Mouse (Mus musculus) kidney, postnatal 14 days (tissue): ENCODE data around the gene Casp7.
"Not testable (repeated sequence)": the region's sequence is repeated elsewhere in the genome, so short reads cannot be mapped to it uniquely, and the experiment has no call there.

ENCODE experiments used
- DNase-seq: peaks from one replicate; pipeline ENCODE4 v3.0.0; 2022; ENCODE audit warnings: mixed read lengths

Gene Casp7

DNA sequence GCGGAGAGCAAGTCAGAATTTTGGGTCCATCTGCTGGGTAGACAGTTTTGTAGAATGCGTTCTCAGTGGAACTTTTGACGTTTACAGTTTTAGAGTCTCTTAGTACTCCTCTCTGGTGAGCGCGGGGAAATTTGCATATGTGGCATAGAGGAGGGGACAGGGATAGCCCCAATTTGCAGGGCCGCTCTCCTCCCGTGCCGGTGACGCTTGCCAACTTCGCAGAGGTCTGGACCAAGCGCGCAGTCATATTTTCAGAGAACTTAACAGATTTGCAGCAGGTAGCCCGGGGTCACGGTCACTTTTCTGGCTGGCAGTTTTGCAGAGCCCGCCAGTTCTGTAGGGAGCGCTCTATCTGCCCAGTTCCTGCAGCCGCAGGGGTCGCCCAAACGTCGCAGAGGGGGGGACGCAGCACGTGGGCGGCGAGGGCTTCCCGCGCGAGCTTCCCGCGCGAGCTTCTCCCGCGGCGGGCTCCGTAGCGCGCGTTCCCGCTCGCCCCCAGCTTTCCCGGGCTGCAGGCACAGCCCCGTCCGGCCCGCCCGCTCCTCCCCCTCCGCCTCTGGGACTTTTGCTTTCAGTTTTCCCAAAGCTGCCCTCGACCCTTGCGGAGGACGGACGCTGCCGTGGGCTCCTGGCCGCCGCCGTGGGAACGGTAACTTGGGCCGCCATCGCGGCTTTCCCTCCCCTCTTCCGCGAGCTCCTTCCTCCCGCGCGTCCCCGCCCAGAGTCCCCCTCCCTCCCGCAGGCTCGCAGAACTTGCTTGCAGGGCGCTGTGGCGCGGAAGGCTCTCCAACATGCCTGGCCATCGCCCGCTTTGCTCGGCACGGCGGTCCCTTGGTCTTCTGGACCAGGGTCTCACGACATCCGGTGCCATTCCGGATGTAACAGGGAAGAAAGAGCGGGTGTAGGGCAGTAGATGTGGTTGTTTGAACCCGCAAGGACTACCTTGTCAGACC lies at the start of gene Casp7:
Casp7 (plus strand) TSS at position 461 of the 953 bp plus-strand sequence.
- peak; percentile 82 for DNase-seq

DNA sequence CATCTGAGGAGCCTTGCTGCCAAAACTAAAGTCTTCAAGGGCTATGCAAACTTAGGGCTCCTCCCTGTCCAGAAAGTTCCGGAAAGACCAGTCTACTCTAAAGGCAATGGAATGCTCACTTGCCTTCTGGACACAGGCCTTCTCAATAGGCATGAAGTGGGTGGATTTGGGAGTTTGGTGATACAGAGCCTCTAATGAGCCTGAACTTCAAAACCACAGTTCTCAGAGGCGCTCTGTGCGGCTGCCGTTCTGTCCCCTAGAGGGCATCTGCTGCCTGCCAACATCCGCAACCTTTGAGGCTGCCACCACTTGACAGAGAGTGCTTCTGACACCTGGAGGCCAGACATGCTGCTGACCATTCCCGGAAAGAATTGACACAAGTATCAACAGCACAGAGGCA lies 47.6 kb upstream of the Casp7 start:
- peak; percentile 32 for DNase-seq

- DNase-seq, result no peak
These were observed 43.2 kb upstream of the Casp7 start for GRCm38 (mm10) chr19:56353689-56354088.

GRCm38 (mm10) chr19:56355201-56355600 lies 41.7 kb upstream of the Casp7 start:
- DNase-seq, result no peak

DNA sequence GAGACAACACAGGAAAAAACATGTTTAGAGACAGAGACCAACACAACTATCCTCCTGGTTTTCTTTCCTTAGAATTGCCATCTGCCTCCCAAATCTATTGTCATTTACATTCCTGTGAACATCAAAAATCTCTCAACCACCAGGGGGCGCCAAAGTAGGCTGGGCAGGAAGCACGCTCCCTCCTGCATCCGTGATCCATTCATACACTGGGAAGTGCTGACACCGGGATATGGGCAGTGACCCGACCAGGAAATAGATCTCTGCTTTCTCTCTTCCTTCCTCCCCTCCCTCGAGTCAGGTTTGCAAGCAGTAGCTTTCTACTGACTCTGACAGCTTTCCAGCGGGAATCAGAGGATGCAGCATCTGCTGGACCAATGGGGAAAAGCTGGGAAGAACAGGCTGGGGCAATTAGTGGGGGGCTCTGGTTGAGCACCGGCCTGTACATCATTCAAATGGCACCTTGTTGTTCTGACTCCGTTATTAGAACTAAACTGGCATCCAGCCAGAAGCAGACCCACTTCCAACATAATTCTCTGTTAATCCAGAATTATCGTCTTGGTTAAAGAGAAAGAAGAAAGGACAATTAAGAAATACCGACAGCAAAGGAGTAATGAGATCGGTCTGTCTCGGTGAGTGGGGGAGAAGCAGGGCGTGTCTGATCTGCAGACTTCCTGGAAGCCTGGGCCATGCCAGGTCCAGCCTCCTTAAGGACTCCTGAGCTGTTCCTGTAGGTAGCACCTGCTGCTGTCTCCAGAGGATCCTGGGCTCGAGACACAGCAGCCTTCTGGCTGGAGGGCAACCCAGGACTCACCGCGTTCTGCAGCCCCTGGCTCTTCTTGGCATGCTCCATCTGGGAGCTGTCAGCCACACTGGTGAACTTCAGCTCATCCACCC lies 40.2 kb upstream of the Casp7 start:
- peak; percentile 77 for DNase-seq

GRCm38 (mm10) chr19:56357374-56357708 lies 39.6 kb upstream of the Casp7 start:
- not testable (repeated sequence) for DNase-seq

DNA sequence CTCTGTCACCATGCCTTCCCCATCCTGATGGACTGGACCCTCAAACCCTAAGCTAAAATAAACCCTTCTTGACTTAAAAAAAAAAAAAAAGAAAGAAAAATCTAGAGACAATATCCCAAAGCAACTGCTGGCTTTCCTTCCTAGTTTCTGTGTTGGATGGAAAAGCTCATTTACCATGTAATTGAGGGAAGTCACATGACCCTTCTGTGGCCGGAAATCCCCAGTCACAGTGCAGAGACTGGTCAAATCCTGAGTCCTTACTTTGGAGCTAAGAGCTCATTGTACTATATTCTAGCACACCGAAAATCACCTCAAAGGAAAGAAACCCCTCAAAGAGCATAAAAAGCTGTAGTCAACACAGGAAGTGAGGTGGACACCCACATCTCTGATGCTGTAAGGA lies 38.0 kb upstream of the Casp7 start:
- no peak for DNase-seq

DNA sequence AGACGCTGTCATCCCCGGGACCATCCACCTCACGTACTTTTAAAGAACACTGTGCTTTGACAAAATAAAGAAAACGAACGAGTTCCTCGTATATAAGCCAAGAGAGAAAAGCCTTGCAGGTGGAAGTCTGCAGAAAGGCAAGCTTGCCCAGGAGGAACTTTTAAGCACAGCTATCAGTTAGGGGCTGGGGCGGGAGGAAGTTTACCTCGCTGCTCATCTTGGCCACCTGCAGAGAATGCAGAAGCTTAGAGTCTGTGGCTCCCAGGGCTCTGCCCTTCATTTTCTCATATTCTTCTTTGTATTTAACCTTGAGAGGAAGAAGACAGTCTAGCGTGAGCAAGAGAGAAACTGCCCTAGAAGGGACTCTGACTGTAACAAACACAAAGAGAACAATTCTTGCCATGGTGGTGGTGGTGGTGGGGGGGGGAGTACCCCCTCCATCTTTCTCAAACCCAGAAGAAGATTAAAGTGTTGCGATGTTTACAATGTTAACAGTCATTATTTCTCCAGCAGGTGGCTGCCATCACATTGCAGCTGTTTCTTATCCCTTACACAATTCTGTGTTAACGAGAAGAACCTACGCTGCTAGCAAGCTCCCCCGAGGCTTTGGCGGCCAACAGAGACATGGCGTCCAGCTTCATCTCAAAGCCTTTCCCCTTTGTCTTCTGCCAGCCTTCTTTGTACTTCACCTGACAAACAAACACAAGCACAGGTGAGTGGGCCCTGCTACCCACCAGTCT lies 33.0 kb upstream of the Casp7 start:
- peak; percentile 18 for DNase-seq

DNA sequence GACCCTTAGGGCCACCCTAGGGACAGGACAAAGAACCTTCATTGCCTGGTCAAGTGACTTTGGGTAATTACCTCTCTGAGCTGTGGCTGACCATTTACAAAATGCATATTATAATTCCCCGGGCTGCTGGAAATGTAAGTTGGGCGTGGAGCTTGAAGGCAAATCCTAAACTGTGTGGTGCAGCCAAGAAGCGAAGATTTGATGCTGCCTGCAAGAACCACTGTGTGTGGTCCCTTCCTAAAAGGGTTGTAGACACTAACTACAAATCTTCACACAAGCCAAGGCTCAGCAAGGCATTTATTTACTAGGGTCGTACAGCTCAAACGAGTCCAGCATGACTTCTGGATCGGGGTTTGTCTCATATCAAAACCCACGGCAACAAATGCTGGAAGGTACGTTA lies 32.4 kb upstream of the Casp7 start:
- no peak for DNase-seq

GRCm38 (mm10) chr19:56366168-56366567 lies 30.8 kb upstream of the Casp7 start:
- no peak for DNase-seq

DNA sequence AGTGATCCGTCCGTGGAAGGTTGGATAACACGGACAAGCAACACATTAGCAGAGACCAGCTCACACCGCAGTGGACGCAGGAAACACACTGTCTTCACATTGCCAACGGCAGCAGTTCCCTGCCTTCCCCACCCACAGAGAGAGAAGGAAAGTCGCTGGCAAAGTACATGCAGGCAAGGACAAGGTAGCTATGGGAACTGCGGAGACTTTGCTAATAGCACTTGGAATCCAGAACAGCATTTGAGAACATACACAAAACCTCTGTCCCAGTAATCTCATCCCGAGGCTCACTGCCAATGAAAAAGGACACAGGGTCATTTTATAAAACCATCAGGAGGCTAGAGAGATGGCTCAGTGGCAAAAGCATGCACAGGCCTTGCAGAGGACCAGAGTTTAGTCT lies 30.3 kb upstream of the Casp7 start:
- no peak for DNase-seq

- DNase-seq, result no peak
These were observed 29.2 kb upstream of the Casp7 start for GRCm38 (mm10) chr19:56367778-56368177.

DNA sequence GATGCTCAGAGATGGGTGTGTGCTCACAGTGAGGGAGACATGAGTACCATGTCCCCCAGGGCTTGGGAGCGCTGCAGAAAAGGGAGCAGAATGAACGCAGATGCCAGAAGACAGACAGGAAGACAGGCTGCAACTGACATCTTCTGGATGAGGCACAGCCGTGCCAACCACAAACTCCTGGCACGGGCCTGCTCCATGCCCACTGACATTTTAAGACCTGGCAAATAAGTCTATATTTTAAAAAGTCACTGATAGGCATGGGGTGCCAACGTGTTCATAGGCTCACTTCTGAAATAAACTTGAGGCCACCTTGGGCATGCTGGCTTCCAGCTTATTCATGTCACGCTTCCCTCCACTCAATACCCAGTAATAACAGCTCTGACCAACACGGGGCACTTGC lies 28.0 kb upstream of the Casp7 start:
- no peak for DNase-seq

DNA sequence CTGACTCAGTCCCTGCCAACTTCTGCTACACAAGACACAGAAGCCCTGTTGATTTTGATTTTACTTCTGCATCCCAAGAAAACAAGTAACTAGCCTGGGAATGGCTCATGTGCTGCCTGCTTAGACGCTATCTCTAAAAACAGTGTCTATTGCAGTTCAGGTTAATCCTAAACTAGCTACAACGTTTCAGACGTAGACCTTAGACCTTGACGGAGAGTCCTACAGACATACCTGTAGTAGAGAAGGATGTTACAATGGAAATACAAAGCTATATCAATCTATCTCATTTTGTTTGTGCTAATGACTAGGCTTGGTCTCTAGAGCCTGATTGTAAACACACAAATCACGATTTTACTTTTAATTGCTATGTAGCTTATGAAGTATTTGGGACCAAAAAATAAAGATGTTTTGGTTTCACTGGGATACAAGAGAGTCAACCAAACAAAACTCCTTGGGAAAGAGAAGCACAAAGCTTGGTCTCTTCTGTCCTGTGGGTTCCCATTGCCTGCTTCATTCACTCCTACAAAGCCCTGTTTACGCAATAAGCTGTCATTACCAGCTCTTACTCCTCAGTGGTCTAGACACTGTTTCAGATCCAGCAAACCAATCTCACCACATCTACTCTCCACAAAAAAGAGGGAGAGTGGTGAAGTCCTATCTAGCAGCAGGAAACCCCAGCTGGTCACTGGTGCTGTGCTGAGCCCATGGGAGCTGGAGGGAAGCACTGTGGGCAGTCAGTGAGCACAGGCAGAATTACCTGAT lies 26.4 kb upstream of the Casp7 start:
- DNase-seq, result no peak

DNA sequence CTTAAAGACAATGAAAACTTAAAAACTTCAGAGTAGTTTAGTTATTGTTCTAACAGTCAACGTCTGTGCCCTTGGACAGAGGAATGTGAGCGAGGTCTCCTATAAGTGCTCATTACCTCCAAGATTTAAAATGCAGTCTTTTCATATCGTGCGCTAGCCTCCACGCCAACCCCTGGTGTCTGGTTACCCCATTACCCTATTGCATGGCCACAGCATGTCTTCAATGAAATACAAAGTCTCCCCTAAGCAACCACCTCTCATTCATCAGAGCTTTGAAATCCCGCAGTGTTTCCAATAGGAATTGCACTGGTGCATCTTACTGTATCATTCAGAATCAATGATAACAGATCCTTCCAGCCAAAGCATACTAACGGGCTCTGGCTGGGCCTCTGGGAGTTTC lies 24.7 kb upstream of the Casp7 start:
- DNase-seq, result no peak

DNA sequence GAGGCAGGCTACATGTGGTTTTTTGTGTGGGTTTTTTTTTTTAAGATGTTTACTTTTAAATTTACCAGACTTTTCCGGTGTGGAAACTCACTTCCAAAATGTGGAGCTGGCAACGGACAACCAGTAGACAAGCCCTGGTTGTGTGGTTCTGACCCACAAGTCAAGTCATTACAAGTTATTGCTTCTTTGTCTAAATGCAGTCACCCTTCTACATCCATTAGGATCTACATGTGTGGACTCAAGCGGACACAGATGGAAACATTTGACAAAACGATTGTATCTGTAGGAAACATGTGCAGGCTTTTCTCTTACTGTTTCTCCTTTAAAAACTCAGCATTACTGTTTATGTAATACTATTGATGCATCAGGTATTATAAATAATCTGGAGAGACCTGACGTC lies 23.7 kb upstream of the Casp7 start:
- DNase-seq, result no peak

DNA sequence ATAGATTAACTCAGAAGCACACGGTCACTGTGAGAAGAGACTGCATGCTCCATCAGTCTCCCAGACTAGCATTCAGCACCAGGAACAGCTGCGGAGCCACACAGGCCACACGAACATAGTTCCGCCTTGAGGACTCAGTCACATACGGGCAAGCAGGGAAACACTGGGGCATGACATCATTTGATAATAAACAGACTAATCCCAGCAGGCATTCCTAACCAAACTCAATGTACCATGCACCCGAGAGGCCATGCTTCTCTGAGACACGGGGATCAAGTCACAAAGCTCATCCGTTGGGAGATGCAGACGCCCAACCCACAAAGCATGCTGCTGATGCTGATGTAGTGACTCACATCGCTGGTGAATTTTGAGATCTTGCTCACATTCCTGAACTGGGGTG lies 22.9 kb upstream of the Casp7 start:
- DNase-seq, result no peak

GRCm38 (mm10) chr19:56378007-56378406 lies 18.9 kb upstream of the Casp7 start:
- no peak for DNase-seq

DNA sequence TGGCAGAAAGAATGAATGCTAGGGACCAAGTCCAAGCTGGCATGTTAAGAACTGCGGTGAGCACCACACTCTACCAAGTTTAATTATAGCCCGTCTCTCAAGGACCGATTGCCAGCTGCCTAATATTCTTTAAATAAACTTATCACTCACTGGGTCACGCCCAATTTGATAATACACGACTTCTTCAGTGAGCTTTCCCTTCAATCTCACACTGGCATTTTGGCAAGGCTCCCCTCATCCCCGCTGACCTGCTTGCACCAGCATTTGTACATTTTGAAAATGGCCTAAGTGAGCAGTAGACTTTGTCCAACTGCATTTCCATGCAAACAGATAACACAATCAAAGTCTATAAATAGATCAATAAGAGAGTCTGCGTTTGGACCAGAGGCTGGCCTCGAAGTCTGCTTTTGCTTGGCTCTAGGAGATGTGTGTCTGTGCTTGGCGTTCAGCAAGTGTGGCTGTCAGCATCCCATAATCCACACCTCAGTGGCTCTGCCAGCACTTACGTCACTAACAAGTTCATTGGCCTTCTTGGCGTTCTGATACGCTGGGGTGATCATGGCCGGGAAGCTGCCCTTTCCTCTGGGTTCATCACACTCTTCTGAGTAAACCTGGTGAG lies 18.3 kb upstream of the Casp7 start:
- DNase-seq, result no peak

DNA sequence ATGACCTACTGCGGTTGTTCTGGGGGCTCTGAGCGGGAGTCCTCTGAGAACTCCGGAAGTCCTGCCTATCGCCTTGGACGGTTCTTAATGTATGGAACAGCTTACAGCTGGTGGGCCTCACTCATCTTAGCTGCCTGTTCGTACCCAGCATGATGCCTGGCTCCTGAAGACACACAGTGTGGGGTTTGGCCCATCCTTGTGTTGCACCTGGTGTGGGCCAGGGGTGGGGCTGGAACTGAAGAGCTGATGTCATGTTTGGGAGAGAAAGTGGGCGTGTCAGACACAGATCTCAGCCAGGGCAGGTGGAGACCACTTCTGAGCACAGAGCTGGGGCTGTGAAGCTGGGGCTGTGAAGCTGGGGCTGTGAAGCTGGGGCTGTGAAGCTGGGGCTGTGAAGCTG lies 16.6 kb upstream of the Casp7 start:
- DNase-seq, result no peak

DNA sequence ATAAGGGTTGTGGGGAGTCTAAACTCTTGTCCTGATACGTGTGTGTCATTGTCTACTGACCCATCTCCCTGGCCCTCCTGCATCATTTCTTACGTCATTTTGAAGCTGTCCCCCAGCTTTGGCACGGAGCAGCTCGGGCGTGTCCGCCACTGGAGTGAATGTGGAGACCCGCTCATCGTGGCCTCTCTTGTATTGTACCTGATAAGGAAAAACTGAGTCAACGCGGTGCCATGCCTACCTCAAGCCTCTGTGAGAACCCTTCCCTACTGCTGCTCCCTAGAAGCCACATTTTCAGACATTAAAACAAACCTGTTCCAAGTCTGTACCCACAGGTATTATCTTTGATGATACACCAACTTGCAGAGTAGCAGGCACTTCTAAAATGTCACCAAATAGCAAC lies 15.5 kb upstream of the Casp7 start:
- DNase-seq, result no peak

GRCm38 (mm10) chr19:56385546-56385945 lies 11.4 kb upstream of the Casp7 start:
- no peak for DNase-seq
